Mouse (Mus musculus) MEL (cell line): ENCODE data around the gene Sec24c. TPM values are rescaled to one million over a fixed set of nuclear protein-coding genes. Genes with fewer than 3 reads are reported as not detected.

ENCODE experiments used
- DNase-seq: peaks from one replicate; pipeline ENCODE4 v3.0.0; 2011; ENCODE audit warnings: low read depth, low spot score
- H3K27ac ChIP-seq: 2 replicates; pipeline ENCODE4 v1.5.1; 2012; ENCODE audit warnings: low read depth, mild to moderate bottlenecking, control low read depth, low read length, moderate library complexity; ENCODE audit not compliant: control insufficient read depth
- H3K27me3 ChIP-seq, 2 experiments: fragments of 150-350 bp in 1 of 2; sonication (generic) in 1 of 2; 2 replicates each; pipeline ENCODE4 v1.6.1; 2012; ENCODE audit warnings: low read length in 2 of 2, mild to moderate bottlenecking in 2 of 2, improper control_type of control experiment in 1 of 2, moderate library complexity in 1 of 2; ENCODE audit not compliant: insufficient read depth in 2 of 2, control insufficient read depth in 1 of 2
- H3K36me3 ChIP-seq, 2 experiments: 2 replicates each; pipeline ENCODE4 v1.6.1; 2012 to 2014; ENCODE audit warnings: low read length in 2 of 2, improper control_type of control experiment in 1 of 2, inconsistent platforms in 1 of 2, mild to moderate bottlenecking in 1 of 2; ENCODE audit not compliant: insufficient read depth in 2 of 2, control insufficient read depth in 1 of 2
- H3K4me1 ChIP-seq, 2 experiments: fragments of 150-350 bp in 1 of 2; sonication (generic) in 1 of 2; 2 replicates each; pipeline ENCODE4 v1.6.1; 2012; ENCODE audit warnings: low read length in 2 of 2, improper control_type of control experiment in 1 of 2, mild to moderate bottlenecking in 1 of 2; ENCODE audit not compliant: insufficient read depth in 2 of 2, control insufficient read depth in 1 of 2
- H3K4me3 ChIP-seq, 2 experiments: fragments of 150-350 bp in 1 of 2; sonication (generic) in 1 of 2; 2 replicates each; pipeline ENCODE4 v1.5.1; 2012; ENCODE audit warnings: low read depth in 2 of 2, low read length in 2 of 2, mild to moderate bottlenecking in 2 of 2, moderate library complexity in 2 of 2, control low read depth in 1 of 2, improper control_type of control experiment in 1 of 2; ENCODE audit not compliant: control insufficient read depth in 1 of 2, insufficient read depth in 1 of 2
- H3K79me2 ChIP-seq: 2 replicates; pipeline ENCODE4 v1.6.1; 2012; ENCODE audit warnings: mild to moderate bottlenecking, low read length, moderate library complexity; ENCODE audit not compliant: control insufficient read depth, poor library complexity, insufficient read depth
- H3K9ac ChIP-seq: 2 replicates; pipeline ENCODE4 v1.6.1; 2012; ENCODE audit warnings: low read depth, mild to moderate bottlenecking, control low read depth, low read length, moderate library complexity; ENCODE audit not compliant: control insufficient read depth, poor library complexity, severe bottlenecking
- H3K9me3 ChIP-seq: fragments of 150-350 bp; sonication (generic); replicated peaks from 2 replicates; pipeline ENCODE4 v1.6.1; 2012; ENCODE audit warnings: mild to moderate bottlenecking, low read length, improper control_type of control experiment, moderate library complexity; ENCODE audit not compliant: insufficient read depth
- CHD1 ChIP-seq: IDR thresholded peaks from 2 replicates; pipeline ENCODE4 v1.6.1; 2012; ENCODE audit warnings: low read depth, mild to moderate bottlenecking, inconsistent platforms, low read length, improper control_type of control experiment
- CHD2 ChIP-seq: IDR thresholded peaks from 2 replicates; pipeline ENCODE4 v1.6.1; 2011; ENCODE audit warnings: low read length, improper control_type of control experiment
- CTCF ChIP-seq, 3 experiments: IDR thresholded peaks in 2 of 3; conservative IDR thresholded peaks in 1 of 3; 2 replicates each; pipeline ENCODE4 v1.5.1; 2011 to 2012; ENCODE audit warnings: low read length in 3 of 3, low read depth in 2 of 3, mild to moderate bottlenecking in 2 of 3, improper control_type of control experiment in 1 of 3, inconsistent platforms in 1 of 3, mixed read lengths in 1 of 3, moderate library complexity in 1 of 3; ENCODE audit not compliant: control insufficient read depth in 1 of 3, insufficient read depth in 1 of 3, poor library complexity in 1 of 3, severe bottlenecking in 1 of 3
- E2F4 ChIP-seq: IDR thresholded peaks from 2 replicates; pipeline ENCODE4 v1.6.1; 2011; ENCODE audit warnings: low read depth, low read length, improper control_type of control experiment, borderline replicate concordance
- ELF1 ChIP-seq: IDR thresholded peaks from 2 replicates; pipeline ENCODE4 v1.6.1; 2014; ENCODE audit warnings: low read depth, mild to moderate bottlenecking, inconsistent platforms, low read length, improper control_type of control experiment, moderate library complexity
- EP300 ChIP-seq, 2 experiments: IDR thresholded peaks; 2 replicates each; pipeline ENCODE4 v1.6.1; 2011; ENCODE audit warnings: improper control_type of control experiment in 2 of 2, low read length in 2 of 2, low read depth in 1 of 2, mild to moderate bottlenecking in 1 of 2
- GATA1 ChIP-seq: IDR thresholded peaks from 2 replicates; pipeline ENCODE4 v1.6.1; 2011; ENCODE audit warnings: low read depth, low read length, improper control_type of control experiment
- JUND ChIP-seq: IDR thresholded peaks from 2 replicates; pipeline ENCODE4 v1.6.1; 2011; ENCODE audit warnings: low read depth, mild to moderate bottlenecking, improper control_type of control experiment, low read length
- KAT2A ChIP-seq: conservative IDR thresholded peaks from 2 replicates; pipeline ENCODE4 v1.6.1; 2012; ENCODE audit warnings: low read depth, low read length, improper control_type of control experiment, inconsistent platforms
- MAFK ChIP-seq: IDR thresholded peaks from 2 replicates; pipeline ENCODE4 v1.6.1; 2011; ENCODE audit warnings: low read depth, mild to moderate bottlenecking, low read length, improper control_type of control experiment, borderline replicate concordance
- MAZ ChIP-seq: IDR thresholded peaks from 2 replicates; pipeline ENCODE4 v1.6.1; 2012; ENCODE audit warnings: low read depth, mild to moderate bottlenecking, inconsistent platforms, low read length, improper control_type of control experiment
- MEF2A ChIP-seq: IDR thresholded peaks from 2 replicates; pipeline ENCODE4 v1.6.1; 2014; ENCODE audit warnings: low read depth, mild to moderate bottlenecking, inconsistent platforms, low read length, improper control_type of control experiment; ENCODE audit not compliant: poor library complexity, insufficient replicate concordance, severe bottlenecking; ENCODE audit errors: extremely low read depth
- MXI1 ChIP-seq: IDR thresholded peaks from 2 replicates; pipeline ENCODE4 v1.6.1; 2011; ENCODE audit warnings: mild to moderate bottlenecking, low read depth, low read length, improper control_type of control experiment
- MYB ChIP-seq: IDR thresholded peaks from 2 replicates; pipeline ENCODE4 v1.6.1; 2011; ENCODE audit warnings: mild to moderate bottlenecking, low read depth, low read length, improper control_type of control experiment
- MYC ChIP-seq: IDR thresholded peaks from 2 replicates; pipeline ENCODE4 v1.6.1; 2011; ENCODE audit warnings: low read depth, mild to moderate bottlenecking, low read length, improper control_type of control experiment, moderate library complexity
- NELFE ChIP-seq: IDR thresholded peaks from 2 replicates; pipeline ENCODE4 v1.6.1; 2011; ENCODE audit warnings: low read depth, low read length, improper control_type of control experiment
- POLR2AphosphoS2 ChIP-seq: IDR thresholded peaks from 2 replicates; pipeline ENCODE4 v1.6.1; 2011; ENCODE audit warnings: low read length, improper control_type of control experiment
- RAD21 ChIP-seq: IDR thresholded peaks from 2 replicates; pipeline ENCODE4 v1.6.1; 2011; ENCODE audit warnings: mild to moderate bottlenecking, low read depth, low read length, improper control_type of control experiment
- RCOR1 ChIP-seq: IDR thresholded peaks from 2 replicates; pipeline ENCODE4 v1.6.1; 2012; ENCODE audit warnings: low read depth, mild to moderate bottlenecking, inconsistent platforms, low read length, improper control_type of control experiment
- SIN3A ChIP-seq: IDR thresholded peaks from 2 replicates; pipeline ENCODE4 v1.6.1; 2012; ENCODE audit warnings: low read length, improper control_type of control experiment, inconsistent platforms
- SMC3 ChIP-seq: IDR thresholded peaks from 2 replicates; pipeline ENCODE4 v1.6.1; 2011; ENCODE audit warnings: low read depth, low read length, improper control_type of control experiment
- TAL1 ChIP-seq: IDR thresholded peaks from 2 replicates; pipeline ENCODE4 v1.6.1; 2012; ENCODE audit warnings: mild to moderate bottlenecking, inconsistent platforms, low read length, moderate library complexity, mixed read lengths
- UBTF ChIP-seq: IDR thresholded peaks from 2 replicates; pipeline ENCODE4 v1.6.1; 2012; ENCODE audit warnings: low read depth, mild to moderate bottlenecking, inconsistent platforms, low read length, improper control_type of control experiment, moderate library complexity, borderline replicate concordance; ENCODE audit not compliant: insufficient read depth
- USF2 ChIP-seq, 2 experiments: IDR thresholded peaks; 2 replicates each; pipeline ENCODE4 v1.6.1; 2011 to 2012; ENCODE audit warnings: improper control_type of control experiment in 2 of 2, low read length in 2 of 2, borderline replicate concordance in 1 of 2, inconsistent platforms in 1 of 2, low read depth in 1 of 2, mild to moderate bottlenecking in 1 of 2; ENCODE audit not compliant: insufficient read depth in 1 of 2
- ZKSCAN1 ChIP-seq: IDR thresholded peaks from 2 replicates; pipeline ENCODE4 v1.6.1; 2012; ENCODE audit warnings: low read depth, mild to moderate bottlenecking, inconsistent platforms, low read length, improper control_type of control experiment, moderate library complexity
- ZMIZ1 ChIP-seq: IDR thresholded peaks from 2 replicates; pipeline ENCODE4 v1.6.1; 2012; ENCODE audit warnings: low read depth, mild to moderate bottlenecking, inconsistent platforms, low read length, improper control_type of control experiment, moderate library complexity
- ZNF384 ChIP-seq: IDR thresholded peaks from 2 replicates; pipeline ENCODE4 v1.6.1; 2012; ENCODE audit warnings: low read depth, mild to moderate bottlenecking, inconsistent platforms, low read length, improper control_type of control experiment
- polyA plus RNA-seq, 2 experiments: library from polyadenylated mRNA; stranded (reverse) in 1 of 2; unstranded in 1 of 2; fragments of >175 nt in 1 of 2; fragments of >200 nt in 1 of 2; gene quantifications; 2 replicates each; pipeline versions ENCODE4 v1.2.1 to v1.2.4; 2012; ENCODE audit warnings: low replicate concordance in 2 of 2, low read depth in 1 of 2; ENCODE audit not compliant: insufficient read length in 2 of 2, insufficient read depth in 1 of 2, missing spikeins in 1 of 2
- total RNA-seq: library from RNA; depleted of rRNA; stranded (reverse); fragments of 300-350 nt; gene quantifications from 2 replicates; pipeline ENCODE4 v1.2.3, GENCODE M21; 2012

The Sec24c gene
- total and polyA plus RNA-seq, 3 experiments: 83.9 to 263 (median 121) TPM

DNA sequence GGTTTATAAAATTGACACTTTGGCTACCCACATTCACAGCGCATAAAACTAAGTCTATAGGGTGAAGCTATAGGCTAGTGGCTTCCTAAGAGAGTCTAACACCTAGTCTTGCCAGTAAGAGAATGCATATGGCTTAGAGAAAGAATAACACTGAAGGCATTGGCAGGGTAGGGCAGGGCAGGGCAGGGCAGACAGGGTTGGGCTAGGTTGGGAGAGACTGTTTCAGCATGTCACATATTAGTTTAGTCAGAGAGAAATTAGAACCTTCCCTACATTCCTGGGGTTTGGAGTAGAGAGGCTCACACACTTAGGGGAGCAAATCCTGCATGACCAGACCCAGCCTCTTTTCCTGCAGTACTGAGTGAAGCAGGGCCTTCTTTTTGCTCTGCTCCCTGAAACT is 6.6 kb upstream of the Sec24c start (continued):
- TF ChIP-seq USF2 (IDR thresholded peaks at IDR 0.05; ENCODE audit: borderline replicate concordance in 1 of 2, insufficient read depth in 1 of 2, low read depth in 1 of 2, low read length in 2 of 2) (no peak), ZNF384 (no peak), MAZ (no peak)

DNA sequence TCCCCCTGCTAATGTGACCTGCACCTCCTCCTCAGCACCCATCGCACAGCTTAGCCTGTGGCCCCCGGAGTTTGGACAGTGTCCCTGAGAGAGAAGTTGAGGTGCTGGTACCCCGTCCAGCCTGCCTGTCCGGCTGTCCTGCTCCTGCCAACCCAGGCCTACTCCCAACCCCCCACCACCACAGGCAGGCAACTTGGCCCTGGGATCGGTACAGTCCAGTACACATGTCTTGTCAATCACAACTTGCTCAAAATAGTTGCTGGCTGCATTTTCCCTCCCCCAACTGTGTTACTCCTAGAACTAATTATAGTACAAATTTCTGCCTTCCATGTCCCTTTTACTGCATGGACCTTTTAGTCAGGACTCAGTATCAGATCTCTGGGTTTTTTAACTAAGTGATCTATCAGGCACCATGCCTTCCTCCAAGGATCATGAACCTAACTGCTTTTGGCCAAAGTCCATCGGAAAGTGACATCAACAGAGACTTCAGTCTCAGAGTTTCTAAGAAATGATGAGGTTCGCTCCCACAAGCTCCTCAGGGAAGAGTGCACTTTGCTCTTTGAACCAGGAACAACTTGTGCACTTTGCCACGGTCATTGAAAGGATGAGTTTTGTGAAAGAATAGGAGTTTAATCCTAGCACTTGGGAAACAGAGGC is 5.8 kb upstream of the Sec24c start, which contains the start of gene Synpo2l:
Gene Synpo2l, minus strand, starts transcription at position 201 of the 657 bp plus-strand sequence.
- Histone ChIP-seq H3K4me1 (peaks cover 1 to 2% of the 10 kb centered on the region in 2 experiments; a peak in 2 of 4 replicates), H3K27me3 (peaks cover 0 to 13% of the 10 kb centered on the region in 2 experiments; a peak in 1 of 4 replicates), H3K9me3 (no peaks in the 10 kb centered on the region), H3K36me3 (peaks cover 0 to 3% of the 10 kb centered on the region in 2 experiments; a peak in 2 of 4 replicates), H3K9ac (no peak within 1 kb of the TSS), H3K79me2 (no peaks in the 10 kb centered on the region; the same call in 1 of the 2 replicates), H3K27ac (no peak within 1 kb of the TSS), H3K4me3 (no peak within 1 kb of the TSS)
- no peak for TF ChIP-seq JUND
- no peak for TF ChIP-seq CTCF (IDR thresholded peaks at IDR 0.05 in 2 of 3, conservative IDR thresholded peaks at IDR 0.05 in 1 of 3; ENCODE audit: control insufficient read depth in 1 of 3, insufficient read depth in 1 of 3, low read depth in 2 of 3, low read length in 3 of 3, poor library complexity in 1 of 3, severe bottlenecking in 1 of 3)
- no peak for TF ChIP-seq RCOR1
- no peak for TF ChIP-seq TAL1
- TF ChIP-seq ZKSCAN1: no peak
- DNase-seq: no peak

DNA sequence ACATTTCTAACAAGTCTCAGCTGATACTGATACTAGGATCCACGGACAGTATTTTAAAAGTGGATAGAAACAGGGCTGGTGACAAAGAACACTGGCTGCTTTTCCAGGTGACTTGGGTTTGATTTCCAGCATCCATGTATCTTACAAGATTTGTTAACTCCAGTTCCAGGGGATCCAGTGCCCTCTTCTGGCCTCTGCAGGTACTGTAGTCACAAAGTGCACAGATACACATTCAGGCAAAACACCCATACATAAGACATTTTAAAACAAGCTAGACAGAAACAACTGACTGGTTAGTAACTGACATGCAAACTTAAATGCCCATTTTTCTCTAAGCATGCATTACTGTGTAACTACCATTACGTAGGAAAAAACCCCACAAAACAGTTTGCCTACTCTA is 1.1 kb upstream of the Sec24c start:
- peak overlapping the region; percentile 77 for H3K9ac ChIP-seq
- peak overlapping the region in 1 of 2 experiments; percentile 54; a peak in 1 of 4 replicates for H3K4me3 ChIP-seq
- H3K9me3 ChIP-seq: no peaks in the 10 kb centered on the region
- peaks cover 17% of the 10 kb centered on the region for H3K79me2 ChIP-seq
- H3K36me3 ChIP-seq: peaks cover 12 to 19% of the 10 kb centered on the region in 2 experiments
- peak; percentile 88 for DNase-seq
- H3K27ac ChIP-seq: peak overlapping the region; percentile 59
- peaks cover 8 to 11% of the 10 kb centered on the region in 2 experiments for H3K4me1 ChIP-seq
- H3K27me3 ChIP-seq: no peaks in the 10 kb centered on the region
- peak; percentile 70 for TF ChIP-seq SMC3
- TF ChIP-seq GATA1: no peak
- TF ChIP-seq MAZ: 0 out of 2 replicates have a peak, but pooled peaks have one; percentile 49
- TF ChIP-seq ZNF384: no peak; the same call in none of the 2 replicates
- TF ChIP-seq KAT2A: no peak
- TF ChIP-seq RAD21: peak; percentile 66
- TF ChIP-seq MYB: 0 out of 2 replicates have a peak, but pooled peaks have one; percentile 19
- TF ChIP-seq E2F4: no peak
- 0 out of 2 replicates have a peak, but pooled peaks have one; percentile 12 for TF ChIP-seq ELF1
- 0 out of 2 replicates have a peak, but pooled peaks have one; percentile 20 for TF ChIP-seq MXI1
- no peak for TF ChIP-seq ZMIZ1
- 0 out of 2 replicates have a peak, but pooled peaks have one; percentile 20 for TF ChIP-seq CHD1
- TF ChIP-seq SIN3A: peak; percentile 46; the same call in 1 of the 2 replicates
- TF ChIP-seq NELFE: no peak
- TF ChIP-seq ZKSCAN1: no peak
- TF ChIP-seq MYC: peak; percentile 71; the same call in 1 of the 2 replicates
- TF ChIP-seq MAFK: no peak
- TF ChIP-seq EP300 (IDR thresholded peaks at IDR 0.05; ENCODE audit: low read depth in 1 of 2, low read length in 2 of 2): peak; percentile 8 to 15; a peak in 1 of 4 replicates
- TF ChIP-seq MEF2A: no peak
- TF ChIP-seq POLR2AphosphoS2: no peak; the same call in 1 of the 2 replicates
- TF ChIP-seq CHD2: no peak
- no peak for TF ChIP-seq UBTF
